Mouse (Mus musculus) layer of hippocampus, postnatal 14 days (tissue): Measurements from ENCODE around the gene Acbd4. TPM values are rescaled to one million over a fixed set of nuclear protein-coding genes. Genes with fewer than 3 reads are reported as not detected.

ENCODE experiments used
- DNase-seq, 2 experiments: peaks; one replicate each; pipeline ENCODE4 v3.0.0; 2021 to 2022; ENCODE audit warnings: low spot score in 2 of 2, mixed read lengths in 1 of 2
- total RNA-seq, 2 experiments: library from RNA; stranded (reverse); gene quantifications; 2 replicates each; pipeline ENCODE4 v1.2.3; 2021

The Acbd4 gene
- total RNA-seq, 2 experiments from 2014 or later: 71.0 to 80.3 TPM

GRCm38 (mm10) chr11:103081631-103082030, 19.9 kb upstream of the Acbd4 start:
- no peak for DNase-seq

- no peak for DNase-seq
Measured at GRCm38 (mm10) chr11:103093306-103093705, 8.2 kb upstream of the Acbd4 start.

- DNase-seq: no peak
Measured at GRCm38 (mm10) chr11:103093862-103094833, 7.3 kb upstream of the Acbd4 start.

- no peak for DNase-seq
Measured at GRCm38 (mm10) chr11:103095107-103095670, 6.3 kb upstream of the Acbd4 start.

GRCm38 (mm10) chr11:103095801-103096200, 5.7 kb upstream of the Acbd4 start:
- no peak for DNase-seq

- no peak for DNase-seq
Measured at GRCm38 (mm10) chr11:103096979-103097894, 4.2 kb upstream of the Acbd4 start.

GRCm38 (mm10) chr11:103098531-103099190, 2.8 kb upstream of the Acbd4 start:
- no peak for DNase-seq

GRCm38 (mm10) chr11:103099352-103099940, 2.0 kb upstream of the Acbd4 start:
- no peak for DNase-seq

GRCm38 (mm10) chr11:103100361-103100760, 1.1 kb upstream of the Acbd4 start:
- no peak for DNase-seq

GRCm38 (mm10) chr11:103101866-103102501, 502 bp downstream of the Acbd4 start:
- peak; percentile 62 to 75 for DNase-seq

- DNase-seq: peak; percentile 96 to 98
Measured at GRCm38 (mm10) chr11:103102725-103103349, 1.4 kb downstream of the Acbd4 start.

GRCm38 (mm10) chr11:103103621-103104020, 2.1 kb downstream of the Acbd4 start:
- DNase-seq: no peak

GRCm38 (mm10) chr11:103104469-103104868, 3.0 kb downstream of the Acbd4 start:
- no peak for DNase-seq

GRCm38 (mm10) chr11:103105180-103105725, 3.8 kb downstream of the Acbd4 start:
- DNase-seq: no peak

- no peak for DNase-seq
Measured at GRCm38 (mm10) chr11:103105810-103106209, 4.3 kb downstream of the Acbd4 start.

GRCm38 (mm10) chr11:103106386-103106785, 4.9 kb downstream of the Acbd4 start:
- no peak for DNase-seq

GRCm38 (mm10) chr11:103111301-103111700, 9.8 kb downstream of the Acbd4 start:
- DNase-seq: no peak

GRCm38 (mm10) chr11:103111881-103112551, 10.5 kb downstream of the Acbd4 start:
- DNase-seq: no peak

- no peak for DNase-seq
Measured at GRCm38 (mm10) chr11:103112552-103112912, 11.1 kb downstream of the Acbd4 start.
